Mouse (Mus musculus): ENCODE results near the gene Osbp2. TPM values are rescaled to one million over a fixed set of nuclear protein-coding genes. Genes with fewer than 3 reads are reported as not detected.
"Not testable (repeated sequence)": the region's sequence is repeated elsewhere in the genome, so short reads cannot be mapped to it uniquely, and the experiment has no call there.

The Osbp2 gene
- 1 to 10 TPM; 6.7 to 8.5 TPM for total RNA-seq (2021)
- long read RNA-seq, experiment 1, full-length matches to known transcripts = 4 of 8 reads
- long read RNA-seq, experiment 1, partial matches to known transcripts = 1 of 8 reads
- long read RNA-seq, experiment 1, other reads (novel, unspliced or antisense) = 3 of 8 reads
- long read RNA-seq, experiment 2, full-length matches to known transcripts = 1 of 7 reads
- long read RNA-seq, experiment 2, partial matches to known transcripts = 3 of 7 reads
- long read RNA-seq, experiment 2, other reads (novel, unspliced or antisense) = 3 of 7 reads

DNA sequence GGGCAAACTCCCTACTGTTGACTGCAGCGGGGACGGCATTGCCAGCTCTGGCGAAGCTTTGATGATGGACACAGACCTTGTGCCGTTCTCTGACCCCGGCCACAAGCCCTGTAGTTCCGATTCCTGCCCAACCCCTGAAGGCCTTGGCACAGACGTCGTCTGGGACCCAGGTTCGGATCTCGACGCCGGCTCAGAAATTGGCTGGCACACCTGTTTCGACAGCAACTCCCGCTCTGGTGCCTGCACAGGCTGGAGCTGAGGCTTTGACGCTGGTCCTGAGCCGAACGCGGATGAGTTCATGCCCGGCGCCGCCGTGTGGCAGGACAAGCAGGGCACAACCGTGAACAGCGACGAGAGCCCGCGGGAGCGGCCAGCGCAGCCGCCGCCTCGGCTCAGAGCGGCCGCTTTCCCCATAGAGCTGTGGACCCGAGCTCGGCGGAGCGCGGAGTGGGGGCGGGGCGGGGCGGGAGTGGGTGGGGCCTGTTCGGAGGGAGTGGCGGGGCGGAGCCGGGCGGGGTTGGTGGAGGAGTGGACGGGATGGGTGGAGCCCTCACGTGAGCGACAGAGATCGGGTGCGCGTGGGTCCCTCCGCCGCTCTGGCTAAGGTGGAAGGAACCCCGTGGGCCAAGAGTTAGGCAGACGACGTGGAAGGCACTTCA is at the start of gene Osbp2:
Gene Osbp2 (minus strand): TSS at position 450 of the 659 bp plus-strand sequence.
- peak; percentile 69 for DNase-seq
- intact Hi-C loops (cut with DNase I) = loop anchor here (5.0 kb wide), 1 partner anchor 36 kb away; no protein-coding TSS in a partner anchor

GRCm38 (mm10) chr11:3912875-3913271 is 49.2 kb upstream of the Osbp2 start:
- peak; percentile 29 to 32 for DNase-seq
- intact Hi-C loops (cut with DNase I) = no loop called here

GRCm38 (mm10) chr11:3912100-3912874 is 48.6 kb upstream of the Osbp2 start:
- DNase-seq = no peak
- intact Hi-C loops (cut with DNase I) = no loop called here

DNA sequence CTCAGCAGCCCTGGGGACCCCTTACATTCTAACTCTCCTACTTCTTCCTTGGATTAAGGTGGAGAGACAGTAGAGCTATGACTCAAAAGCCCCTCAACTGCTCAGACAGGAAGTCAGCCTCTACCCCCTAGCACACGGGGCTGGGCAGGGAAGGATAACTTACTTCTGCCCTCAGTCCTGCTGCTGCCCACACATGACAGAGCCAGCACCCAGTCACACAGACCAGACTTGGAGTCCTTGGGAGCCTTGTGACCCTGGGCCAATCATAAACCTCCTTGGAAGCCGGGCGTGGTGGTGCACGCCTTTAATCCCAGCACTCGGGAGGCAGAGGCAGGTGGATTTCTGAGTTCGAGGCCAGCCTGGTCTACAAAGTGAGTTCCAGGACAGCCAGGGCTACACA is 47.7 kb upstream of the Osbp2 start:
- intact Hi-C loops (cut with DNase I); DNase-seq: not testable (repeated sequence)

- intact Hi-C loops (cut with DNase I) = no loop called here
- DNase-seq = no peak
Observed at GRCm38 (mm10) chr11:3910513-3911310, 47.0 kb upstream of the Osbp2 start.

- no peak for DNase-seq
- intact Hi-C loops (cut with DNase I) = no loop called here
Observed at GRCm38 (mm10) chr11:3909236-3909635, 45.5 kb upstream of the Osbp2 start.

DNA sequence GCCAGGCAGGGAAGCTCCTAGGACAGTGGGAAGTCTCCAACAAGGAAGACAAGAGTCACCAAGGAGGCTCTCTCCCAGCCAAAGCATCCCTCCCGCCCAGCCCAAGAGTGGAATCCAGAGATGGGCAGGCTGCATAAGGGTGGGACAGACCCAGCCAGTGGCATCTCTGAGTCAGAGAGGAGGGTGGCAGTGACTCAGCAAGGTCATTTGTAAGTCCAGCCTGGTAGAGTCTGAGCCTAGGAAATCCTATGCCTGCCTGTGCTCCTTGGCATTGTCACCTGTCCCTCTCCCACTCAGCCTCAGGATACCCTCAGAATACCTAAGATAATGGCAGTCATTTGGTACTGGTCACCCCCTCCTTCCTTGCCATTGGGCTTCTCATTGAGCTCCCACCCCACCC is 41.7 kb upstream of the Osbp2 start:
- no peak for DNase-seq
- intact Hi-C loops (cut with DNase I) = no loop called here

- DNase-seq = no peak
- intact Hi-C loops (cut with DNase I) = no loop called here
Observed at GRCm38 (mm10) chr11:3904673-3905072, 41.0 kb upstream of the Osbp2 start.

DNA sequence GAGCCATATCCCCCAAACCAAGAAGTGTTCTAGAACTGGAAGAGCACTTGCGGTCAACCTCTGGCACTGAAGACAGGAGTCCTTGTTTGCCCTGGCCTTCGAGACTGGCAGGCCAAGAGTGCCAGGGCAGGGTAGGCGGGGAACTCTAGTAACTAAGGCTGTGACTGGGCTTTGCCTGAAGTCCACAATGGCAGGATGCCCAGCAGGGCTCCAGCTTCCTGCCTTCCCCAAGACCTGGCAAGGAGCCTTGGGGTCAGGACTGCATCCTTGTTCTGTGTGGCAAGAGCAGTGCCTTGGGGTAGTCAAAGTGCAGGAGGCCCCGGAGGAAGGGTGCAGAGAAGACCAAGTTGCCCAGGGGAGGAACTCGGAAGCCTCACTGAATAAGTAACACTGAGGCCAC is 39.3 kb upstream of the Osbp2 start:
- DNase-seq = peak; percentile 73 to 79
- intact Hi-C loops (cut with DNase I) = no loop called here

- DNase-seq = no peak
- intact Hi-C loops (cut with DNase I) = no loop called here
Observed at GRCm38 (mm10) chr11:3902516-3902915, 38.8 kb upstream of the Osbp2 start.

DNA sequence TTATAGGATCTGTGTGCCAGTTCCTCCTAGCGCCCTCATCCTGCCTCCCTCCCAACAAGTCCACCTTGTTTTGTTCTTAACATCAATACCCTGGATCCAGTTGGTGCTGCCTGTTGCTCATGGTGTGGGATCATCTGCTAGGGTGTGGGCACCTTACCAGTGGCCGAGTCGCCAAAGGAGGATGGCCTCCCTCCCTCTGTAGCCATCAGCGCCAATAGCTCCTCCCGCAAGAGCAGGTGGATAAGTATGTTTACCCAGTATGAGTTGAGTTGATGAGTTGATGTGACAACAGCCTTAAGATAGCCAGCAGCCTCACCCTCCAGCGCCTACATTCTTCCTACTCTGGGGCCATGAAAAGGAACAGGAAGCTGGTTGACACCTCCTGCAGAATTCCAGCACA is 36.6 kb upstream of the Osbp2 start:
- no peak for DNase-seq
- intact Hi-C loops (cut with DNase I) = no loop called here

GRCm38 (mm10) chr11:3895933-3896332 is 32.2 kb upstream of the Osbp2 start:
- DNase-seq = no peak
- intact Hi-C loops (cut with DNase I) = no loop called here

- DNase-seq = no peak
- intact Hi-C loops (cut with DNase I) = no loop called here
Observed at GRCm38 (mm10) chr11:3895458-3895857, 31.8 kb upstream of the Osbp2 start.

DNA sequence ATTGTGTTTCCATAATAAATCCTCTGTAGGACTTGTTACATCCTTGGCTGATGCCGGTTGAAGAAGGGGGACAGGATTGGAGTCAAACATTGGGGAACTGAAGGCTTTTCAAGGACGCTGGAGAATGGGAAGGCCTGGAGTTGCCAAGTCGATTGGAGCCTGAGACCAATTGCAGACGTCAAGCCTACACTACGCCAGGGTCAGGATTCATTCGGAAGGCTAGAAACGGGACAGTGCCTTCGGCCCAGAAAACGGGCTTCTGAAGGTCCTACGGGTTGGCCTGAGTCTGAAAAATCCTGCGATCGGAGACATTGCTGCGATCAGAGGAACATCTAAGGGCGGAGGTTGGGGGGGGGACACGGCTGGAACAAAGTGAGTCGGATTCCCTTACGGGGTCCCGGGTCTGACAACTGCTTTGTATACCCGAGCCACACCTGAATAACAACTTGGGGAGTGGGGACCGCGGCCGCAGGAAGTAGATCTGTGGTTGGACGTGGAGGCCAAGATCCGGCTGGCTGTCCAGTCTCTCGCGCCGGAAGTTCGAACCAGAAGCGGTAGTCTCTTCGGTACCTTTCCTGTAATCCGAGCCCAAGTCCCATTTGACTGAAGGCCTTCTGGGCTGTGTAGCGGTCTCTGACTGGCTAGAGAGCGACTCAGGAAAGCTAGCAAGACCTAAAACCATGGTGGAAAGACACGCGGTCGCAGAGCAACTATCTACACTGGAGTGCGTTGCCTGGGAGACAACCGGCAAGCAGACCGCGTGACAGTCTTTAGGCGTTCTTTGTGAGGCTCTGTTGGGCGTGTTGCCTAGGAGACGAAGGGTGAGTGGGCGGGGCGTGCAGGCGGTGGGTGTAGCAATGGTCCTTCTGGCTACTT is 30.9 kb upstream of the Osbp2 start, which contains the start of the genes 4921536K21Rik and Dusp18:
Gene 4921536K21Rik (minus strand): TSS at position 693 of the 876 bp plus-strand sequence.
Gene Dusp18 (plus strand): TSS at position 835 of the 876 bp plus-strand sequence.
- intact Hi-C loops (cut with DNase I) = no loop called here

GRCm38 (mm10) chr11:3893970-3894369 is 30.3 kb upstream of the Osbp2 start:
- no peak for DNase-seq
- intact Hi-C loops (cut with DNase I) = no loop called here

More for the DNA sequence above, 30.9 kb upstream of the Osbp2 start, which contains the start of the genes 4921536K21Rik and Dusp18:
- peak; percentile 90 to 91 for DNase-seq

- no peak for DNase-seq
- intact Hi-C loops (cut with DNase I) = no loop called here
Observed at GRCm38 (mm10) chr11:3887331-3887730, 23.6 kb upstream of the Osbp2 start.

GRCm38 (mm10) chr11:3883711-3884110 is 20.0 kb upstream of the Osbp2 start:
- intact Hi-C loops (cut with DNase I) = no loop called here

GRCm38 (mm10) chr11:3879836-3880235 is 16.1 kb upstream of the Osbp2 start:
- DNase-seq = peak; percentile 63 to 80
- intact Hi-C loops (cut with DNase I) = loop anchor here (1.0 to 5.0 kb wide), 3 partner anchors 35 to 168 kb away; partner anchors contain the start of gene Slc35e4

More at GRCm38 (mm10) chr11:3883711-3884110, 20.0 kb upstream of the Osbp2 start:
- no peak for DNase-seq

- no peak for DNase-seq
- intact Hi-C loops (cut with DNase I) = loop anchor here (5.0 kb wide), 1 partner anchor 166 kb away; no protein-coding TSS in a partner anchor
Observed at GRCm38 (mm10) chr11:3878660-3879059, 15.0 kb upstream of the Osbp2 start.
